Mouse (Mus musculus): Measurements from ENCODE around the gene Caprin2. TPM values are rescaled to one million over a fixed set of nuclear protein-coding genes. Genes with fewer than 3 reads are reported as not detected.
A peak's percentile ranks its signal among the peaks of the same experiment; 100 is the strongest.

Gene Caprin2
- polyA plus RNA-seq, 1 experiment: 24.6 TPM

DNA sequence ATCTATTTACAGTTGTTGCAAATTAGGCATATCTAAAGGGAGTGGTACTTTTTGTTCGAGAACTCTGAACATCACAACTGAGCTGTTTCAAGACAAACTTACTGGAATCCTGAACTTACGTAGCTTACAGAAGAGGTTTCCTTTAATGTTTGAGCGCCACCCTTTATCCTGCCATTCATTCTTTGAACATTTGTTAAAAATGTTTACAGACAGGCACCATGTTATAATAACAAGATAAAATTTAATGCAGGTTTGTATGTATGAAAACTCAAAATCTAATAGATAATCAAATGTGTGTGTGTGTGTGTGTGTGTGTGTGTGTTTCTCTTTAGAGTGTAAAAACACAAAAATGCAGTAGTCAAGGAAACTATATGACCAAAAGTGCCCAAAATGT is 64.3 kb downstream of the Caprin2 start:
- TF ChIP-seq POLR2A (IDR thresholded peaks at IDR 0.05; ENCODE audit: borderline replicate concordance, extremely low read depth, insufficient read depth, insufficient read length, poor library complexity, severe bottlenecking) (no peak), CTCF (IDR thresholded peaks at IDR 0.05; ENCODE audit: borderline replicate concordance, extremely low read depth, insufficient read depth, insufficient read length) (no peak)
- no peak for DNase-seq (ENCODE audit: low read depth)

DNA sequence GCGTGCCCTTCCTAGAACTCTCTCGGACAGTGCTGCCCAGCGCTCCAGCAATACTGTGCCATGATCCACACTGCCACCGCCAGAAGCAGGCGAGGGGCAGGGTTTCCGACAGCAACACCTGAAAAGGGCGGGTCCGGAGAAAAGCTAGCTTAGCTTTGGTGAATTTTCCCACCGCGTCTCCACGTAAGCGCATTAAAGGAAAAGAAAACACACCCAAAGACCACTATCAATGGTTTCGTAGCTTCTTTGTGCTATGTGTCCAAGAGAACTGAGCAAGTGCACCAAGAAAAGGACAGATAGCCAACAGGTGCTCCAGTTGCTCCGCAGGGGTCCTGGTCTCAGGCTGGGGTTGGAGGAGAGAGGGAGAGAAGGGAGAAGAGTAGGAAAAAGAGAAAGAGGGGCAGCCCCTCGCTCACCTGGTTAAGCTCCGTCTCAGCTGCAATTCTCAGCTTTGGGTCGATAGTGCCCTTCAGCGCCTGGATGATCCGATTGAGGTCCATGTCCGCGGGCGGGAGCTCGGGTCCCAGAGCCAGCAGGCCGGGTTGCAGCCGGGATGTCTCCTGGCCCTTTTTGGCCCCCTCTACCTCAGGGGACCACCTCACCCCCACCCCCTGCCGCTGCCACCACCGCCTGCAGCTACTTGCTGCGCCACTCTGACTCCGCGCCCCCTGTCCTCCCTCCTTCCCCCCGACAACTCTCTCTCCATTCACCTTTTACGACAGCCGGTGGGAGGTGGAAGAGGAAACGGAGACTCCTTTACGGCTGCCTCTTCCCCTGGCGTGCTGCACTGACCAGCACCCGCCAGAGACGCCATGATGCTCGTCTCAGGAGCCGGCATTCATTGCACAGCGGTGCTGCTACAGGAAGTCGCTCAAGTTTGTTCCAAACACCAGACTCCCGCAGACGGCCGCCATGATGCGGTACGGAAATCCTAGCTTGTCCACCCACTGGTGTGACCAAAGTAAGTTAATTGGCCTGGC is 65.0 kb downstream of the Caprin2 start, which contains the start of gene Ipo8:
Gene Ipo8 (minus strand): TSS at position 720 of the 980 bp plus-strand sequence.
- DNase-seq (ENCODE audit: low read depth): peak; percentile 99
- TF ChIP-seq CTCF (IDR thresholded peaks at IDR 0.05; ENCODE audit: borderline replicate concordance, extremely low read depth, insufficient read depth, insufficient read length) (no peak), POLR2A (IDR thresholded peaks at IDR 0.05; ENCODE audit: borderline replicate concordance, extremely low read depth, insufficient read depth, insufficient read length, poor library complexity, severe bottlenecking) (peak; percentile 56; the same call in 1 of the 2 replicates)

DNA sequence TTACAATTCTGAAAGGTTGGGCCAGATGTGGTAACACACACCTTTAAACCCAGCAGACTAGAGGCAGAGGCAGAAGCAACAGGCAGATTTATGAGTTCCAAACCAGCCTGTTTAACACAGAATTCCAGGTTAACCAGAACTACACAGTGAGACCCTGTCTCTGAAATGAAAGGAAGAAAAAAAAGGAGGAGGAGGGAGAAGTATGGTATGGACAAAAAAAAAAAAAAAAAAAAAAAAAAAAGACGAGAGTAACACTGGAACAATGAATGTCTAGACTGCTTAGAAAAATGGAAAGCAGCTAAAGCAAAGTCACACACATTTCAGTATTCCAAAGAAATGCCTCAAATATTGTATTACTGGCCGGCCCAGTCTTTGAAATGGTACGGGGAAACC is 65.7 kb downstream of the Caprin2 start:
- TF ChIP-seq POLR2A (IDR thresholded peaks at IDR 0.05; ENCODE audit: borderline replicate concordance, extremely low read depth, insufficient read depth, insufficient read length, poor library complexity, severe bottlenecking) (no peak), CTCF (IDR thresholded peaks at IDR 0.05; ENCODE audit: borderline replicate concordance, extremely low read depth, insufficient read depth, insufficient read length) (no peak)
- no peak for DNase-seq (ENCODE audit: low read depth)

DNA sequence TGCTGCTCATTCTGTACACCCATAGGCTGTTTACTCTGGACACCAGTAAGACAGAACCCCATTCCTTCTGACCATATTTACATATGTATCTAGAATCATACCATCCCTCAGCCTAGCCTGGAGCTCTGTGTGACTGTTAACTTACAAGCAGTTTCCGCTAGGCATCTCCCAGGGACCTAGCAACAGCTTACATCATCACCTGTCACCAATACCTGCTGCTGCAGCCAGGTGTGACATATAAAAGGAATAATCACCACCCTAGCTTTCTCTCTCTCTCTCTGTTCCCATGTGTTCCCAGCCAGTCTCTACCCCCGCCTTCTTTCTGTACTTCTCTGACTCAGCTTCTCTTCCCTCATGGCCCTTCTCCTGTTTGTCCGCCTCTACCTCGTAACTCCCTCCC is 69.9 kb downstream of the Caprin2 start:
- TF ChIP-seq POLR2A (IDR thresholded peaks at IDR 0.05; ENCODE audit: borderline replicate concordance, extremely low read depth, insufficient read depth, insufficient read length, poor library complexity, severe bottlenecking) (no peak), CTCF (IDR thresholded peaks at IDR 0.05; ENCODE audit: borderline replicate concordance, extremely low read depth, insufficient read depth, insufficient read length) (no peak)
- DNase-seq (ENCODE audit: low read depth): no peak

DNA sequence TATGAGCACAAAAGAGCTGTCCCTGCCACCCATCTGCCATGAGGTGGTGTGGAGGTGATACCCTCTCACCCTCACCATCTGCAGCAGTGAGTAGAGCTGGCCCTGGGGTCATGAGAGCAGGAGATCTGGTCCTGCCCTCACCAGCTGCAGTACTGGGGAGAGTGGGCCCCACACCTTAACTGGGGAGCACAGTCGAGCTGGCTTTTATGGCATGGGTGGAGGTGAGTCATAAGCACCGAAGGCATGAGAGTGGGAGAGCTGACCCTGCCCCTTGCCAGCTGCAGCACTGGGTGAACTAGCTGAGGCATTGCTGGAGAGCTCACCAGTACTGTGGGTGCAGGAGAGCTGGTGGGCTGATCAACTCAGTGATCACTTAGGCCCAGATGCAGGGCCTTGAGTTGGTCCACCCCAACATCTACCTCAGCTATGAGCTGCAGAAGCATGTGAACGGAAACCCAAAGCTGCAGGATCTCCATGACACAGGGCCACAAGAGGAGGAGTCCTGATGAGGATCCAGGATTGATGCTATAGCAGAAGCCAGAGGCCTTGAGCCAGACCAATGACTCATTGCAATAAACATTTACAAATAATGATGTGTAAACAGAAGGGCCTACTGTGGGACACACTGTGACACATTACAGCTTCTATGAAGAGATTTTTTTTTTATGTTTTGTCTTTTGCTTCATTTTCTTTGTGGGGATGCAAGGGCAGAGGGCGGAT is 77.3 kb downstream of the Caprin2 start:
- TF ChIP-seq POLR2A (IDR thresholded peaks at IDR 0.05; ENCODE audit: borderline replicate concordance, extremely low read depth, insufficient read depth, insufficient read length, poor library complexity, severe bottlenecking): no peak
- TF ChIP-seq CTCF (IDR thresholded peaks at IDR 0.05; ENCODE audit: borderline replicate concordance, extremely low read depth, insufficient read depth, insufficient read length): no peak
- DNase-seq (ENCODE audit: low read depth): no peak

DNA sequence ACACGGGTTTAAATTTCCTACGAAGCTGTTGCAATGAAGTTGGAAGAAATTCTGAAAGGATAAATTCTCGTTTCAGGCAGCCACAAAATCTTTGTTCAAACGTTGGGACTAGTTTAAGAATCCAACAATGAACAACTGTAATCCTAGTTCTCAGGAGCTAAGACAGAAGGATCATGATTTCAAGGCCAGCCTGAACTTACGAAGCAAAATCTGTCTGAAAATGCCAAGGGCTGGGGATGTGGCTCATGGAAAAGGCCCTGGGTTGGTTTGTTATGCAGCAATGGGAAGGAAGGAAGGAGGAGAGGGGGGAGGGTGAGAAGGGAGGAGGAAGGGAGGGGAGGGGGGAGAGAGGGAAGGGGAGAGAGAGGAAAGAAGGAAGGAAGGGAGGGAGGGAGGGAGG is 79.3 kb downstream of the Caprin2 start:
- no peak for TF ChIP-seq CTCF (IDR thresholded peaks at IDR 0.05; ENCODE audit: borderline replicate concordance, extremely low read depth, insufficient read depth, insufficient read length)
- no peak for TF ChIP-seq POLR2A (IDR thresholded peaks at IDR 0.05; ENCODE audit: borderline replicate concordance, extremely low read depth, insufficient read depth, insufficient read length, poor library complexity, severe bottlenecking)
- no peak for DNase-seq (ENCODE audit: low read depth)

DNA sequence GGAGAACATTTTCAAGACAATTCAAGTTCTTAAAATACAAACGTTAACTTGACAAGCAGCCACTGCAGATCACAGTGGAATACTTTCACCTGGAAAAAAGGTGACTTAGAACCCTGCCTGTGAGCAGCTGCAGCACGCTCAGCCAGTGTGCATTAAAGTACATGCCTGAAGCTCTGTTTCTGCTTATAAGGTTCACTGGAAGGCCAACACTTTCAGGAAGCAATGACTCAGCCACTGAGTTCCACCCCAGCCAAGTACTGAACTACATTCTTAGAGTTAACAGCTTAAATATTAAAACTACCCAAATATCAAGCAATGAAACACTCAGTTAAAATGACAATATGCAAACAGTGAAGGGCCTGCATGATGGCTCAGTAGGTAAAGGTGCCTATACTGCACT is 84.9 kb downstream of the Caprin2 start:
- DNase-seq (ENCODE audit: low read depth): no peak
- no peak for TF ChIP-seq POLR2A (IDR thresholded peaks at IDR 0.05; ENCODE audit: borderline replicate concordance, extremely low read depth, insufficient read depth, insufficient read length, poor library complexity, severe bottlenecking)
- no peak for TF ChIP-seq CTCF (IDR thresholded peaks at IDR 0.05; ENCODE audit: borderline replicate concordance, extremely low read depth, insufficient read depth, insufficient read length)

DNA sequence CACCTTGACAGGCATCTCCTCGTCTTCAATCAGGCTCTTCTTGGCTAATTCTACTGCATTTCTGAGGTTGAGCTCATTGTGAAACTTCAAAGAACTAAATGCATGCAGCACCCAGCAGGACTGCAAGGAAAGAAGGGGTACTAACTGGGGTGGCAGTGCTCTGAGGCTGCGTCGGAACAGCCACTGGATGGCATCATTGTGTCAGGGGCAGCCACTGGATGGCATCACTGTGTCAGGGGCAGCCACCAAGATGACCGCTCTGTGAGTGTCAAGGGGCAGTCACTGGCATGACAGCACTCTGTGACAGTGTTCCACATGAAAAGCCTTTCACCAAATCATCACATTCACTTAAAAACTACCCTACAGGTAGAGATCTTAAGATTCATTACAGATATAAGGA is 96.3 kb downstream of the Caprin2 start:
- TF ChIP-seq CTCF (IDR thresholded peaks at IDR 0.05; ENCODE audit: borderline replicate concordance, extremely low read depth, insufficient read depth, insufficient read length) (no peak), POLR2A (IDR thresholded peaks at IDR 0.05; ENCODE audit: borderline replicate concordance, extremely low read depth, insufficient read depth, insufficient read length, poor library complexity, severe bottlenecking) (no peak)
- DNase-seq (ENCODE audit: low read depth): no peak

DNA sequence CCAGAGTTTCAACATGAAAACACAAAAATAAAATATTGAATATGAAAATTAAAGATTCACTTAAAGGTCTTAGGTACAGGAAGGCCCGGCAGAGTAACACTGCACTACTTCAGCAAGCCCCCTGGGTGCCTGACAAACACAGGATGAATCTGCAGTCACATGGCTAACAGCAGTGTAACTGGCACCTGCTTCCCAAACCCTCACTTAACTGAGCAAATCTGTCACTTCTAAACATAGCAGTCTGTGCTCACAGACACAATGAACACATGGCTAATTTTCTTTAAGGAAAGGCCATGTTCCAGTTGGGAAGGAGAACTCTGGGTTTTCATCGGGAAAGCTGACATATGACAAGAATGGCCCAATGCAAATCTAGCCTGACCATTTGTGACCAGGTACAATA is 100.9 kb downstream of the Caprin2 start:
- TF ChIP-seq CTCF (IDR thresholded peaks at IDR 0.05; ENCODE audit: borderline replicate concordance, extremely low read depth, insufficient read depth, insufficient read length) (no peak), POLR2A (IDR thresholded peaks at IDR 0.05; ENCODE audit: borderline replicate concordance, extremely low read depth, insufficient read depth, insufficient read length, poor library complexity, severe bottlenecking) (no peak)
- peak; percentile 18 for DNase-seq (ENCODE audit: low read depth)

Other genes with a start within 250 kb of the Caprin2 start
- gene Ipo8, start 64.8 kb downstream of the Caprin2 start, polyA plus RNA-seq (2012; rRNA removed): 17.5 and 22.3 TPM in 2 replicates
- 37.6 and 43.8 TPM in 2 replicates for gene Sinhcaf, start 50.2 kb upstream of the Caprin2 start, polyA plus RNA-seq (2012; rRNA removed)
- 10.3 and 16.6 TPM in 2 replicates for gene Dennd5b, start 205.4 kb upstream of the Caprin2 start, polyA plus RNA-seq (2012; rRNA removed)
- gene Gm10203, start 233.9 kb upstream of the Caprin2 start, polyA plus RNA-seq (2012; rRNA removed): not detected in 2 replicates
- gene Etfbkmt, start 243.6 kb upstream of the Caprin2 start, polyA plus RNA-seq (2012; rRNA removed): 5.3 and 6.4 TPM in 2 replicates